In genomic region chr19:4302936-4303639, GRCm38 (mm10) we compare ENCODE assay signal across 7 mouse cellular contexts. TPM values are rescaled to one million over a fixed set of nuclear protein-coding genes. Genes with fewer than 3 reads are reported as not detected.
A peak's percentile ranks its signal among the peaks of the same experiment; 100 is the strongest.
DNase-seq lines count a peak whose midpoint lies in the region; ATAC-seq and TF ChIP-seq lines count a peak whose summit lies in the region.

No protein-coding gene starts in this region.

- peak overlapping the region; percentile 64 for H3K27ac ChIP-seq in lung, embryonic 16.5 days (ENCODE audit: low read length)
- peak overlapping the region; percentile 68 for H3K27ac ChIP-seq in forebrain, postnatal 0 days (ENCODE audit: low read depth, low read length)
- peak overlapping the region; percentile 87 for H3K27ac ChIP-seq in intestine, embryonic 15.5 days
- peak overlapping the region; percentile 47; the same call in 1 of the 2 replicates for H3K27ac ChIP-seq in olfactory bulb, adult 2 months (ENCODE audit: insufficient read depth, low read depth, low read length)

- H3K4me1 ChIP-seq in lung, embryonic 16.5 days (replicated peaks; ENCODE audit: control insufficient read depth, insufficient read depth, low read length), result peaks cover 55% of the 10 kb centered on the region
- H3K4me1 ChIP-seq in forebrain, postnatal 0 days (ENCODE audit: insufficient read depth), result peaks cover 42% of the 10 kb centered on the region
- peaks cover 63% of the 10 kb centered on the region for H3K4me1 ChIP-seq in intestine, embryonic 15.5 days (replicated peaks)
- H3K4me1 ChIP-seq in olfactory bulb, adult 2 months (ENCODE audit: control insufficient read depth, insufficient read depth, low read length), result peaks cover 63% of the 10 kb centered on the region

- H3K4me2 ChIP-seq in lung, embryonic 16.5 days (ENCODE audit: low read depth, low read length), result peak overlapping the region; percentile 46
- peak overlapping the region; percentile 36 for H3K4me2 ChIP-seq in forebrain, postnatal 0 days (ENCODE audit: low read depth)
- peak overlapping the region; percentile 80 for H3K4me2 ChIP-seq in intestine, embryonic 15.5 days (replicated peaks)

- no peak for TF ChIP-seq POLR2A in olfactory bulb, adult 2 months (IDR thresholded peaks at IDR 0.05; ENCODE audit: insufficient read depth, low read depth, low read length)

- H3K9ac ChIP-seq in lung, embryonic 16.5 days (ENCODE audit: low read length), result peak overlapping the region; percentile 43
- 0 out of 2 replicates have a peak overlapping the region, but pooled peaks have one; percentile 18 for H3K9ac ChIP-seq in forebrain, postnatal 0 days
- H3K9ac ChIP-seq in intestine, embryonic 15.5 days, result peak overlapping the region; percentile 31; the same call in 1 of the 2 replicates

- ATAC-seq in lung, embryonic 16.5 days (ENCODE audit: low read depth), result no peak
- ATAC-seq in forebrain, postnatal 0 days, result peak; percentile 20; the same call in 1 of the 2 replicates
- ATAC-seq in intestine, embryonic 15.5 days, result no peak
- ATAC-seq in granulocyte monocyte progenitor cell, adult 5-6 weeks (replicated peaks; ENCODE audit: poor library complexity, severe bottlenecking), result no peak

- no peaks in the 10 kb centered on the region for H3K36me3 ChIP-seq in lung, embryonic 16.5 days (ENCODE audit: control insufficient read depth, insufficient read depth, low read length)
- no peaks in the 10 kb centered on the region for H3K36me3 ChIP-seq in forebrain, postnatal 0 days (ENCODE audit: insufficient read depth)
- no peaks in the 10 kb centered on the region for H3K36me3 ChIP-seq in intestine, embryonic 15.5 days

- no peaks in the 10 kb centered on the region for H3K9me3 ChIP-seq in lung, embryonic 16.5 days (ENCODE audit: control insufficient read depth, low read length)
- no peaks in the 10 kb centered on the region for H3K9me3 ChIP-seq in forebrain, postnatal 0 days (ENCODE audit: low read length)
- H3K9me3 ChIP-seq in intestine, embryonic 15.5 days, result no peaks in the 10 kb centered on the region

- TF ChIP-seq CTCF in forebrain, postnatal 0 days (IDR thresholded peaks at IDR 0.05; ENCODE audit: low read depth), result no peak
- TF ChIP-seq CTCF in olfactory bulb, adult 2 months (IDR thresholded peaks at IDR 0.05; ENCODE audit: insufficient read depth, low read depth, low read length), result no peak

- H3K27me3 ChIP-seq in lung, embryonic 16.5 days (ENCODE audit: control insufficient read depth, insufficient read depth, low read depth, low read length), result no peaks in the 10 kb centered on the region
- no peaks in the 10 kb centered on the region for H3K27me3 ChIP-seq in forebrain, postnatal 0 days (ENCODE audit: insufficient read depth, low read length)
- no peaks in the 10 kb centered on the region for H3K27me3 ChIP-seq in intestine, embryonic 15.5 days (replicated peaks)

- 62% methylated on average over 7 of the region's 7 CpGs for WGBS in lung, embryonic 16.5 days
- WGBS in forebrain, postnatal 0 days, result 52% methylated on average over 7 of the region's 7 CpGs
- 64% methylated on average over 7 of the region's 7 CpGs for WGBS in intestine, embryonic 15.5 days
- WGBS in olfactory bulb, adult 2 months, result 36% methylated on average over 7 of the region's 7 CpGs

- DNase-seq in lung, postnatal 10 days, result no peak
- DNase-seq in cerebellum, adult 18-20 months, result peak; percentile 91 to 98
- peak; percentile 66 for DNase-seq in forebrain, postnatal 0 days

- H3K4me3 ChIP-seq in lung, embryonic 16.5 days (ENCODE audit: low read length), result peak overlapping the region; percentile 9; the same call in 1 of the 2 replicates
- H3K4me3 ChIP-seq in forebrain, postnatal 0 days (ENCODE audit: low read depth, low read length), result no peak overlapping the region
- peak overlapping the region; percentile 18; the same call in 1 of the 2 replicates for H3K4me3 ChIP-seq in intestine, embryonic 15.5 days (replicated peaks)
- H3K4me3 ChIP-seq in olfactory bulb, adult 2 months (ENCODE audit: insufficient read depth, low read depth, low read length), result no peak overlapping the region; the same call in 1 of the 2 replicates

RNA-seq across cellular contexts. Expression of gene Grk2, which starts 2.9 kb away (rescaled TPM):
- 13.7 and 15.0 TPM in 2 replicates for polyA plus RNA-seq in lung, embryonic 16.5 days (2015; fragmentation: Nextera tagmentation; extraction: Ambion mirVana)
- total RNA-seq in forebrain, postnatal 0 days (2014; rRNA removed), result 129 and 136 TPM in 2 replicates
- polyA plus RNA-seq in forebrain, postnatal 0 days (2015; fragmentation: Nextera tagmentation; extraction: Ambion mirVana), result 23.6 and 24.6 TPM in 2 replicates
- polyA plus RNA-seq in intestine, embryonic 15.5 days (2015; fragmentation: Nextera tagmentation; extraction: Ambion mirVana), result 18.2 and 18.3 TPM in 2 replicates
- polyA plus RNA-seq in olfactory bulb, adult 2 months (2012; ENCODE audit: insufficient read depth, insufficient read length, low replicate concordance, missing spikeins), result 210 TPM in 1 of 2 replicates, not detected in the other
- 179 and 198 TPM in 2 replicates for total RNA-seq in granulocyte monocyte progenitor cell, adult 5-6 weeks (2014; fragmentation: Nextera tagmentation)
- 133 and 181 TPM in 2 replicates for total RNA-seq in granulocyte monocyte progenitor cell, adult 5-6 weeks (2017)

RNA-seq across cellular contexts. Expression of gene Ankrd13d, which starts 20.2 kb away (rescaled TPM):
- 3.5 and 5.2 TPM in 2 replicates for polyA plus RNA-seq in lung, embryonic 16.5 days (2015; fragmentation: Nextera tagmentation; extraction: Ambion mirVana)
- 76.6 and 87.3 TPM in 2 replicates for total RNA-seq in forebrain, postnatal 0 days (2014; rRNA removed)
- polyA plus RNA-seq in forebrain, postnatal 0 days (2015; fragmentation: Nextera tagmentation; extraction: Ambion mirVana), result 48.7 and 55.2 TPM in 2 replicates
- polyA plus RNA-seq in intestine, embryonic 15.5 days (2015; fragmentation: Nextera tagmentation; extraction: Ambion mirVana), result 5.3 and 5.7 TPM in 2 replicates
- polyA plus RNA-seq in olfactory bulb, adult 2 months (2012; ENCODE audit: insufficient read depth, insufficient read length, low replicate concordance, missing spikeins), result not detected in 2 replicates
- 6.8 and 7.2 TPM in 2 replicates for total RNA-seq in granulocyte monocyte progenitor cell, adult 5-6 weeks (2014; fragmentation: Nextera tagmentation)
- total RNA-seq in granulocyte monocyte progenitor cell, adult 5-6 weeks (2017), result 1.6 and 3.9 TPM in 2 replicates

RNA-seq across cellular contexts. Expression of gene Ssh3, which starts 34.1 kb away (rescaled TPM):
- polyA plus RNA-seq in lung, embryonic 16.5 days (2015; fragmentation: Nextera tagmentation; extraction: Ambion mirVana), result 20.0 and 21.5 TPM in 2 replicates
- 35.9 and 41.5 TPM in 2 replicates for total RNA-seq in forebrain, postnatal 0 days (2014; rRNA removed)
- polyA plus RNA-seq in forebrain, postnatal 0 days (2015; fragmentation: Nextera tagmentation; extraction: Ambion mirVana), result 6.4 and 9.1 TPM in 2 replicates
- 22.2 and 24.8 TPM in 2 replicates for polyA plus RNA-seq in intestine, embryonic 15.5 days (2015; fragmentation: Nextera tagmentation; extraction: Ambion mirVana)
- polyA plus RNA-seq in olfactory bulb, adult 2 months (2012; ENCODE audit: insufficient read depth, insufficient read length, low replicate concordance, missing spikeins), result not detected in 2 replicates
- 17.7 and 25.9 TPM in 2 replicates for total RNA-seq in granulocyte monocyte progenitor cell, adult 5-6 weeks (2014; fragmentation: Nextera tagmentation)
- total RNA-seq in granulocyte monocyte progenitor cell, adult 5-6 weeks (2017), result 10.8 and 22.0 TPM in 2 replicates

Comparison
In these comparisons a context has a peak if more than half of its experiments do, and no peak if none do; other contexts are left out.
1. H3K4me3 ChIP-seq: peak in lung, embryonic 16.5 days (single experiment) and intestine, embryonic 15.5 days (single experiment); none in forebrain, postnatal 0 days (single experiment) and olfactory bulb, adult 2 months (single experiment).
2. Peak in every context shown above with its lines, with median percentiles within 50 percentile points of each other: H3K27ac ChIP-seq, H3K4me2 ChIP-seq and H3K9ac ChIP-seq.